Mouse (Mus musculus) left cerebral cortex, adult 11 months (tissue): ENCODE results near the gene Pp2d1.

Experiments
- DNase-seq: peaks from one replicate; pipeline ENCODE4 v3.0.0; 2022; ENCODE audit warnings: low spot score

Pp2d1 gene

GRCm38 (mm10) chr17:53566161-53566918 lies 27.1 kb upstream of the Pp2d1 start, which contains the start of gene Kat2b:
Kat2b (plus strand) TSS chr17:53566861.
- no peak for DNase-seq

- no peak for DNase-seq
Observed at GRCm38 (mm10) chr17:53564837-53565236, 25.6 kb upstream of the Pp2d1 start.

GRCm38 (mm10) chr17:53561458-53562029 lies 22.3 kb upstream of the Pp2d1 start:
- no peak for DNase-seq

- DNase-seq: no peak
Observed at GRCm38 (mm10) chr17:53559646-53560045, 20.4 kb upstream of the Pp2d1 start.

- no peak for DNase-seq
Observed at GRCm38 (mm10) chr17:53557443-53557842, 18.2 kb upstream of the Pp2d1 start.

- DNase-seq: no peak
Observed at GRCm38 (mm10) chr17:53554813-53555212, 15.6 kb upstream of the Pp2d1 start.

GRCm38 (mm10) chr17:53554088-53554487 lies 14.8 kb upstream of the Pp2d1 start:
- no peak for DNase-seq

- DNase-seq: no peak
Observed at GRCm38 (mm10) chr17:53551306-53552299, 12.4 kb upstream of the Pp2d1 start.

GRCm38 (mm10) chr17:53543591-53544324 lies 4.5 kb upstream of the Pp2d1 start:
- peak; percentile 62 for DNase-seq

GRCm38 (mm10) chr17:53542536-53542935 lies 3.3 kb upstream of the Pp2d1 start:
- DNase-seq: no peak

GRCm38 (mm10) chr17:53532425-53532824 lies 6.8 kb downstream of the Pp2d1 start:
- DNase-seq: no peak

- no peak for DNase-seq
Observed at GRCm38 (mm10) chr17:53531160-53531559, 8.1 kb downstream of the Pp2d1 start.

- no peak for DNase-seq
Observed at GRCm38 (mm10) chr17:53528034-53528433, 11.2 kb downstream of the Pp2d1 start.

GRCm38 (mm10) chr17:53520509-53520908 lies 18.7 kb downstream of the Pp2d1 start:
- DNase-seq: no peak

- no peak for DNase-seq
Observed at GRCm38 (mm10) chr17:53519364-53519763, 19.9 kb downstream of the Pp2d1 start.

GRCm38 (mm10) chr17:53512311-53512951 lies 26.8 kb downstream of the Pp2d1 start:
- DNase-seq: no peak

GRCm38 (mm10) chr17:53502966-53503365 lies 36.3 kb downstream of the Pp2d1 start:
- no peak for DNase-seq

- no peak for DNase-seq
Observed at GRCm38 (mm10) chr17:53489007-53489378, 50.3 kb downstream of the Pp2d1 start.

GRCm38 (mm10) chr17:53488291-53489006 lies 50.8 kb downstream of the Pp2d1 start:
- no peak for DNase-seq

- no peak for DNase-seq
Observed at GRCm38 (mm10) chr17:53480433-53480832, 58.8 kb downstream of the Pp2d1 start.

GRCm38 (mm10) chr17:53479604-53480041 lies 59.6 kb downstream of the Pp2d1 start:
- peak; percentile 27 for DNase-seq
